8 mouse cellular contexts compared by ENCODE assay signal in genomic region chr7:73532916-73533315, GRCm38 (mm10). TPM values are rescaled to one million over a fixed set of nuclear protein-coding genes. Genes with fewer than 3 reads are reported as not detected.
DNase-seq lines count a peak whose midpoint lies in the region; ATAC-seq and TF ChIP-seq lines count a peak whose summit lies in the region.

No protein-coding gene starts in this region.

- intact Hi-C loops in gastrocnemius, adult 2 months (cut with DNase I), result no loop called here

- no peaks in the 10 kb centered on the region for H3K9me3 ChIP-seq in neural tube, embryonic 13.5 days
- no peaks in the 10 kb centered on the region for H3K9me3 ChIP-seq in stomach, embryonic 15.5 days

- ATAC-seq in neural tube, embryonic 13.5 days (ENCODE audit: low read depth), result no peak
- ATAC-seq in stomach, embryonic 15.5 days (ENCODE audit: insufficient read depth, low FRiP score, low read depth), result no peak

- 0 out of 2 replicates have a peak, but pooled peaks cover 7% of the 10 kb centered on the region for H3K36me3 ChIP-seq in neural tube, embryonic 13.5 days
- H3K36me3 ChIP-seq in stomach, embryonic 15.5 days, result no peaks in the 10 kb centered on the region

- peaks cover 74% of the 10 kb centered on the region for H3K4me1 ChIP-seq in neural tube, embryonic 13.5 days (replicated peaks)
- peaks cover 25% of the 10 kb centered on the region for H3K4me1 ChIP-seq in stomach, embryonic 15.5 days

- peak overlapping the region; percentile 99 for H3K27ac ChIP-seq in gastrocnemius, adult 2 months
- H3K27ac ChIP-seq in neural tube, embryonic 13.5 days (replicated peaks), result peak overlapping the region; percentile 38; the same call in 1 of the 2 replicates
- peak overlapping the region; percentile 55 for H3K27ac ChIP-seq in stomach, embryonic 15.5 days

- H3K9ac ChIP-seq in neural tube, embryonic 13.5 days, result no peak overlapping the region
- no peak overlapping the region for H3K9ac ChIP-seq in stomach, embryonic 15.5 days

- WGBS in neural tube, embryonic 13.5 days, result 76% methylated on average over 3 of the region's 3 CpGs
- 64% methylated on average over 3 of the region's 3 CpGs for WGBS in stomach, embryonic 15.5 days

- peak overlapping the region; percentile 56 for H3K4me3 ChIP-seq in gastrocnemius, adult 2 months
- no peak overlapping the region for H3K4me3 ChIP-seq in neural tube, embryonic 13.5 days
- H3K4me3 ChIP-seq in stomach, embryonic 15.5 days (replicated peaks), result no peak overlapping the region

- DNase-seq in gastrocnemius, adult 2 months, result no peak
- no peak for DNase-seq in gastrocnemius, postnatal 10 days
- DNase-seq in neural tube, embryonic 10.5 days (ENCODE audit: extremely low spot score, low spot score), result no peak
- peak; percentile 35 to 64 for DNase-seq in kidney, postnatal 36 days
- DNase-seq in layer of hippocampus, postnatal 10 days (ENCODE audit: low spot score in 2 of 2), result no peak
- DNase-seq in gastrocnemius, adult 8-10 months (ENCODE audit: low spot score in 2 of 2), result no peak

- H3K27me3 ChIP-seq in neural tube, embryonic 13.5 days, result no peaks in the 10 kb centered on the region
- no peaks in the 10 kb centered on the region for H3K27me3 ChIP-seq in stomach, embryonic 15.5 days (replicated peaks)

- TF ChIP-seq CTCF in gastrocnemius, adult 2 months (IDR thresholded peaks at IDR 0.05), result no peak

- no peak overlapping the region for H3K4me2 ChIP-seq in neural tube, embryonic 13.5 days
- H3K4me2 ChIP-seq in stomach, embryonic 15.5 days, result no peak overlapping the region

RNA-seq across cellular contexts. Expression of gene Chd2, which starts 8.7 kb away (rescaled TPM):
- total RNA-seq in gastrocnemius, adult 2 months (2021), result 10 to 100 TPM; 40.7 to 48.4 TPM
- total RNA-seq in gastrocnemius, postnatal 10 days (2021), result 10 to 100 TPM; 42.9 to 57.0 TPM
- 34.6 and 45.5 TPM in 2 replicates for polyA plus RNA-seq in neural tube, embryonic 13.5 days (2015; fragmentation: Nextera tagmentation; extraction: Ambion mirVana)
- polyA plus RNA-seq in stomach, embryonic 15.5 days (2015; fragmentation: Nextera tagmentation; extraction: Ambion mirVana), result 43.3 and 48.8 TPM in 2 replicates
- 10 to 100 TPM; 47.7 to 50.3 TPM for total RNA-seq in layer of hippocampus, postnatal 10 days (2021)
- total RNA-seq in gastrocnemius, adult 8-10 months (2022), result 10 to 100 TPM; 41.6 to 49.5 (median 45.0) TPM

Comparison
In these comparisons a context has a peak if more than half of its experiments do, and no peak if none do; other contexts are left out.
1. DNase-seq: peak in kidney, postnatal 36 days (2 of 2); none in gastrocnemius, adult 2 months (single experiment), gastrocnemius, postnatal 10 days (single experiment), neural tube, embryonic 10.5 days (single experiment), layer of hippocampus, postnatal 10 days (0 of 2) and gastrocnemius, adult 8-10 months (0 of 2).
2. H3K27ac ChIP-seq: peak in every context shown above with its lines; median percentile 99 in gastrocnemius, adult 2 months; 55 in stomach, embryonic 15.5 days; 38 in neural tube, embryonic 13.5 days.